Mouse (Mus musculus): Measurements from ENCODE around the gene Alg9. TPM values are rescaled to one million over a fixed set of nuclear protein-coding genes. Genes with fewer than 3 reads are reported as not detected.

Gene Alg9
- polyA plus RNA-seq, 1 experiment from 2014 or later = 43.7 TPM

DNA sequence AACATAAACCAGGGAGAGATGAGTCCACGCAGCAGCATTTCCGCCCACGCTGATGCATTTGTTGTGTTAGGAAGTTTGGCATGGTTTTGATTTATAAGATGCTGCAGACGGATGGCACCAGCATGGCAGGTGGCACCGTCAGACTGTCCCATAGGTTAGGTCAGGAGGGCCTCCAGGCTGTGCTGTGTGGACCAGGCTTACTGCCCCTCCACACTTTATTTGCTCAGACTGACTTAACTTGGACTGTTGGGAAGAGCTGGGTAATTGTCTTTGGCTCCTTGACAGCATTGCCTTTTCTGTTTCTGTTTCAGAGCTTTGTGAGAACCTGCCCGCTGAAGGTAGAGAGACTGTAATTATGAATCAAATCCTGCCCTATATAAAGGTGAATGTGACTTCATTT is 92.2 kb downstream of the Alg9 start:
- Histone ChIP-seq H3K4me3 (ENCODE audit: low read depth, low read length) (no peak overlapping the region), H3K4me2 (no peak overlapping the region), H3K27me3 (ENCODE audit: insufficient read depth, low read length) (no peaks in the 10 kb centered on the region), H3K9ac (no peak overlapping the region), H3K27ac (ENCODE audit: low read depth) (no peak overlapping the region), H3K36me3 (ENCODE audit: insufficient read depth) (peaks cover 81% of the 10 kb centered on the region), H3K9me3 (ENCODE audit: low read depth, low read length) (no peaks in the 10 kb centered on the region), H3K4me1 (ENCODE audit: insufficient read depth) (no peaks in the 10 kb centered on the region)
- TF ChIP-seq CTCF (IDR thresholded peaks at IDR 0.05; ENCODE audit: low read depth) = no peak
- DNase-seq = no peak
- no peak for ATAC-seq (ENCODE audit: insufficient read depth)
- WGBS = 87% methylated on average over 6 of the region's 6 CpGs

DNA sequence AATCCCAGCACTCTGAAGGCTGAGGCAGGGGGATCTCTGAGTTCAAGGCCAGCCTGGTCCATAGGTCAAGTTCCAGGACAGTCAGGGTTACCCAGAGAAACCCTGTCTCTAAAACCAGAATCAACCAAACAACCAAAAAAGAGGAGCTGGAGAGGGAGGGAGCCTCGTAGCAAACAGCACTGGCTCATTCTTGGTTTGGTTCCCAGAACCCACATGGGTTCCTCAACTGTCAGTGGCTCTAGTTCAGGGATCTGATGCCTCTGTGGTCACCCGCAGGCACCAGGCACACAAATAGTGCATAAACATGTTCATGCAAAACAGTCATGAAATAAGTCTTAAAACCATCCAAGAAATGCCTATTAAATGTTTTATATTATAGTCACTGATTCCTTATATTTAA is 93.4 kb downstream of the Alg9 start:
- Histone ChIP-seq H3K4me3 (ENCODE audit: low read depth, low read length) (no peak overlapping the region), H3K4me2 (no peak overlapping the region), H3K9ac (no peak overlapping the region), H3K4me1 (ENCODE audit: insufficient read depth) (no peaks in the 10 kb centered on the region), H3K36me3 (ENCODE audit: insufficient read depth) (peaks cover 79% of the 10 kb centered on the region), H3K27me3 (ENCODE audit: insufficient read depth, low read length) (no peaks in the 10 kb centered on the region), H3K27ac (ENCODE audit: low read depth) (no peak overlapping the region), H3K9me3 (ENCODE audit: low read depth, low read length) (no peaks in the 10 kb centered on the region)
- ATAC-seq (ENCODE audit: insufficient read depth) (no peak), DNase-seq (no peak)
- 80% methylated on average over 2 of the region's 2 CpGs for WGBS
- no peak for TF ChIP-seq CTCF (IDR thresholded peaks at IDR 0.05; ENCODE audit: low read depth)

DNA sequence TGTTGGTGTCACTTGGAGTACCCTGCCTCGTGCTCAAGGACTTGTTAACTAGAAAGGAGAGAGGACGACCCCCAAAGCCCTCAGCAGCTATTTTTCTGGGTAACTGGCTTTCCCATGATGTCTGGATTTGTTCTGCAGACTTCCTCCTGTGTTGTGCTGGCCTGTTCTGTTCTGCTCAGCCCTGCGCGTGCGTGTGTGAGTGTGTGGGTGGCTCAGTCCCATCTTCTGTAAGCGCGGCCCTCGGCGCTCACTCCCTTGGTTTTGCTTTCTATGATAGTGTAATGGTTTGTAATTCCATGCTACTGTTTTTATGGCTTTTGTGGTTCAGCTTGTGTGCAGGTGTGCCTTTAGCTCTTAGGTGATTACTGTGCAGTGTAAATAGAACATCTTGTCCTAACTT is 98.4 kb downstream of the Alg9 start:
- Histone ChIP-seq H3K27me3 (ENCODE audit: insufficient read depth, low read length) (no peaks in the 10 kb centered on the region), H3K9me3 (ENCODE audit: low read depth, low read length) (no peaks in the 10 kb centered on the region), H3K27ac (ENCODE audit: low read depth) (no peak overlapping the region), H3K36me3 (ENCODE audit: insufficient read depth) (peaks cover 83% of the 10 kb centered on the region), H3K4me2 (no peak overlapping the region), H3K9ac (no peak overlapping the region), H3K4me3 (ENCODE audit: low read depth, low read length) (no peak overlapping the region), H3K4me1 (ENCODE audit: insufficient read depth) (no peaks in the 10 kb centered on the region)
- no peak for ATAC-seq (ENCODE audit: insufficient read depth)
- DNase-seq = no peak
- TF ChIP-seq CTCF (IDR thresholded peaks at IDR 0.05; ENCODE audit: low read depth) = no peak
- 90% methylated on average over 9 of the region's 9 CpGs for WGBS

DNA sequence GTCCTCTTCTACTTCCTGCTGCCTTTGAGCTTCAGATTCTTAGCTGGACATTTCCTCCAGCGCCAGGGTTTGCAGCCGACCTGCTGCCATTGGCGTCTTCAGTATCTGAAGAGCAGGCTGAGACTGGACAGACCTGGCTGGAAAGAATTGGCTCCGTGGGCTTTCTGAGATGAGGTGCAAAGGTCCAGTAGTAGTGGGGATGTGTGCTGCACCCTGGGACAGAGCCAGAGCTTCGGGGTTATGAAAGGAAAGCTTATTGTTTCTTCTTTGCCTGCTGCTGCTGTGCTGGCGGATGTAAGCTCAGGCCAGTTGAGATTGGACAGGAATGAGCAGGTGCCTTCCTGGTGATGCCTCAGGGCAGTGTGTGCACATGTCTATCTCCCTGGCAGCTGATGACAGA is 99.2 kb downstream of the Alg9 start:
- ATAC-seq (ENCODE audit: insufficient read depth) = no peak
- no peak for TF ChIP-seq CTCF (IDR thresholded peaks at IDR 0.05; ENCODE audit: low read depth)
- H3K27me3 ChIP-seq (ENCODE audit: insufficient read depth, low read length) = no peaks in the 10 kb centered on the region
- DNase-seq = no peak
- WGBS = 87% methylated on average over 6 of the region's 6 CpGs
- H3K27ac ChIP-seq (ENCODE audit: low read depth) = no peak overlapping the region
- no peak overlapping the region for H3K4me2 ChIP-seq
- no peak overlapping the region for H3K9ac ChIP-seq
- no peak overlapping the region for H3K4me3 ChIP-seq (ENCODE audit: low read depth, low read length)
- no peaks in the 10 kb centered on the region for H3K9me3 ChIP-seq (ENCODE audit: low read depth, low read length)
- peaks cover 84% of the 10 kb centered on the region for H3K36me3 ChIP-seq (ENCODE audit: insufficient read depth)
- H3K4me1 ChIP-seq (ENCODE audit: insufficient read depth) = no peaks in the 10 kb centered on the region

DNA sequence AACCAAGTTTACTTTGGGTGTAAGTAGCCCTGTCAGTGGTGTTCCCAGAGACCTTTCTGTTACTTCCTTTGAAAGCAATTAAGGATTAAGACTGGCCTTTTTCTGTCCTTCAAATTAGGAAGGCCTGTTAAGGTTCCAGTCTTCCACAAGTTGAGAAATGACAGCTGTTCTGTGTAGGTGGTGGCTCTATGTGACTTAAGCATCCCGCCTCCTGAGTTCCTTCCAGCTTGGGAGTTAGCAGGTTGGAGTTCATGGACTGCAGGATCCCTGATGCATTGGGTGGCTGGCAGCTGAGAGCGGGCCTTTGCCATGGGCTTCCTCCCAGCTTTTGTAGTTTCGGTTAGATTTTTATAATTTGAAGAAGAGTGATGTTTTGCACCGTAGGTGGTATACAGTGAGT is 100.7 kb downstream of the Alg9 start:
- TF ChIP-seq CTCF (IDR thresholded peaks at IDR 0.05; ENCODE audit: low read depth) = no peak
- Histone ChIP-seq H3K4me3 (ENCODE audit: low read depth, low read length) (no peak overlapping the region), H3K9ac (no peak overlapping the region), H3K27ac (ENCODE audit: low read depth) (no peak overlapping the region), H3K27me3 (ENCODE audit: insufficient read depth, low read length) (no peaks in the 10 kb centered on the region), H3K4me1 (ENCODE audit: insufficient read depth) (no peaks in the 10 kb centered on the region), H3K4me2 (no peak overlapping the region), H3K9me3 (ENCODE audit: low read depth, low read length) (no peaks in the 10 kb centered on the region), H3K36me3 (ENCODE audit: insufficient read depth) (peaks cover 85% of the 10 kb centered on the region)
- ATAC-seq (ENCODE audit: insufficient read depth) = no peak
- DNase-seq = no peak
- 89% methylated on average over 4 of the region's 4 CpGs for WGBS

DNA sequence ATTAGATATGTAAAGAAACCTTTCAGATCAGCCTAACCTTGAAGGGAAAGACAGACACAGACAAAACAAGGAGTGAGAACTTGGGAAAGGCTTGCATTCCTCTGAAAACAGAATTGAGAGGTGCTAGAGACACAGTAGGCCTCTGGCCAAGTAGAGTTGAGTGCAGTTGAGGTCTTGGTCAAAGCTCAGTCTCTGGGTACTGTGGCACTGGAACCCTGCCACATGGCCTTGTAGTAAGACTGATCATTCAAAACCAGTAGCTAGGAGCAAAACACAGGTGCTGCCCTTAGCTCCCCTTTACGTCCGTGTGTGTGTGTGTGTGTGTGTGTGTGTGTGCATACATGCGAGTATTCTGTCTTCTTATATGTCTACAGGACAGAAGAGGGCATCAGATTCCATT is 101.5 kb downstream of the Alg9 start:
- 92% methylated on average over 3 of the region's 3 CpGs for WGBS

DNA sequence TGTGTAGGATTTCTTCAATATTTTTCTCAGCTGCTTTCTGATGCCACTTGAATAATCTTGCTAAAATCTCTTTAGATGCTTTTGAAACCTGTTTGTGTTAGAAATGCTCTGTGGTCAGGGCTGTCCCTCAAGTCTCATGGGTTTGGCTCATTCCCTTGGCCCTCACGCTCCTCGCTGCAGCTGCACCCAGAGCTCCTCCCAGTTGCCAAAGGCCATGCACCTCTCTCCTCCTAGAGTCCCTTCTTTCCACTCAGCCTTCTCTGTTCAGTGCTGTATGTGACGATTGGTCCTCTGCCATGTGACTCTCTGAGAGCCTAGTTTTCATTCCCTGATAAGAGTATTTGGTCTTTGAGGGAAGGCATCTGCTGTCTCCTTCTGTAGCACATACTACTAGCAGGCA is 102.6 kb downstream of the Alg9 start:
- Histone ChIP-seq H3K36me3 (ENCODE audit: insufficient read depth) (peaks cover 90% of the 10 kb centered on the region), H3K9ac (no peak overlapping the region), H3K4me1 (ENCODE audit: insufficient read depth) (no peaks in the 10 kb centered on the region), H3K27ac (ENCODE audit: low read depth) (no peak overlapping the region), H3K4me2 (no peak overlapping the region), H3K4me3 (ENCODE audit: low read depth, low read length) (no peak overlapping the region), H3K27me3 (ENCODE audit: insufficient read depth, low read length) (no peaks in the 10 kb centered on the region), H3K9me3 (ENCODE audit: low read depth, low read length) (no peaks in the 10 kb centered on the region)
- ATAC-seq (ENCODE audit: insufficient read depth) = no peak
- DNase-seq = no peak
- WGBS = 62% methylated on average over 3 of the region's 3 CpGs
- no peak for TF ChIP-seq CTCF (IDR thresholded peaks at IDR 0.05; ENCODE audit: low read depth)

More for the DNA sequence above, 101.5 kb downstream of the Alg9 start:
- DNase-seq (no peak), ATAC-seq (ENCODE audit: insufficient read depth) (no peak)
- Histone ChIP-seq H3K9me3 (ENCODE audit: low read depth, low read length) (no peaks in the 10 kb centered on the region), H3K36me3 (ENCODE audit: insufficient read depth) (peaks cover 86% of the 10 kb centered on the region), H3K4me1 (ENCODE audit: insufficient read depth) (no peaks in the 10 kb centered on the region), H3K27ac (ENCODE audit: low read depth) (no peak overlapping the region), H3K9ac (no peak overlapping the region), H3K4me3 (ENCODE audit: low read depth, low read length) (no peak overlapping the region), H3K4me2 (no peak overlapping the region), H3K27me3 (ENCODE audit: insufficient read depth, low read length) (no peaks in the 10 kb centered on the region)
- no peak for TF ChIP-seq CTCF (IDR thresholded peaks at IDR 0.05; ENCODE audit: low read depth)

DNA sequence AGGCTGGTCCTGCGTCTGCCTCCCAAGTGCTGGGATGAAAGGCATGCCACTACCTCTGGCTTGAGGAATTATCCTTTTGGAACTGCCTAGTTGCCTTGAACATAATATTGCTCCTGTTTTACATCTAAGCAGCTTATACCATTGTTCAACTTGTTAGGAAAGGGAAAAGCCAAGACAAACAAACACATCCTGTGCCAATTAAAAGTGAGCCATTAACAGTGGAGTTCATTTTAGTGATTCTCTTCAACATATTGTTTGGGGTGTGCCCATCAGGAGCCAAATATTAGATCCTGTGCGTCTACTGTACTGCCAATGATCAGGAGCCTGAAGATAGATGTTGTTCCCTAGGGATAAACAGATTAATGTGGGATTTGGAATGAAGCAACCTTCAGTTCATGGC is 107.4 kb downstream of the Alg9 start:
- H3K36me3 ChIP-seq (ENCODE audit: insufficient read depth) = peaks cover 58% of the 10 kb centered on the region
- ATAC-seq (ENCODE audit: insufficient read depth) = no peak
- no peak overlapping the region for H3K4me3 ChIP-seq (ENCODE audit: low read depth, low read length)
- no peak overlapping the region for H3K4me2 ChIP-seq
- TF ChIP-seq CTCF (IDR thresholded peaks at IDR 0.05; ENCODE audit: low read depth) = no peak
- no peak for DNase-seq
- no peaks in the 10 kb centered on the region for H3K9me3 ChIP-seq (ENCODE audit: low read depth, low read length)
- H3K27me3 ChIP-seq (ENCODE audit: insufficient read depth, low read length) = no peaks in the 10 kb centered on the region
- H3K4me1 ChIP-seq (ENCODE audit: insufficient read depth) = peaks cover 22% of the 10 kb centered on the region
- 77% methylated on average over 2 of the region's 2 CpGs for WGBS
- H3K27ac ChIP-seq (ENCODE audit: low read depth) = no peak overlapping the region
- H3K9ac ChIP-seq = no peak overlapping the region
